Mouse (Mus musculus): ENCODE measurements around the gene Pcolce2. TPM values are rescaled to one million over a fixed set of nuclear protein-coding genes. Genes with fewer than 3 reads are reported as not detected.

Gene Pcolce2
- polyA plus RNA-seq, 1 experiment = 1.5 TPM

DNA sequence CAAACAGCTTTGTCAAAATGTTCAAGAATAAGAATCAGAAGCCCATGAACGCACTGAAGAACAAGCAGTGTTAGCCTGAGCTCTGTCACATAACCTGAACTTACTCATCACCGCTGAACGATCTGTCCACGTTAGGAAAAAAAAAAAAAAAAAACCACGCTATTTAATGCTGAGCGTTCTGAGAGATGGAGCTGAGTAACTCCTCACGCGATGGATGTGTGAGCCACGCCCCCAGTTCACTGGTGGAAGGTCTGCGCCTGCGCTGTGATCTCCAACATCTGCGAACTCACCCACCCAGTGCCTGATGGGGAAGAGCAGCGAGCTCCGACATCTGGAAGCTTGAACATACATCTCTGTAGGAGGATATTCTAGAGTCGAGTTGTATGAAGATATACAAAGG, 57.6 kb downstream of the Pcolce2 start:
- no peak overlapping the region for H3K4me3 ChIP-seq (ENCODE audit: insufficient read depth, low read length)
- TF ChIP-seq CTCF (IDR thresholded peaks at IDR 0.05; ENCODE audit: extremely low read depth, insufficient read depth, low read length) (no peak), POLR2A (IDR thresholded peaks at IDR 0.05; ENCODE audit: extremely low read depth, insufficient read depth, low read length) (no peak)

GRCm38 (mm10) chr9:95696581-95696980, 59.2 kb downstream of the Pcolce2 start:
- no peak for TF ChIP-seq POLR2A (IDR thresholded peaks at IDR 0.05; ENCODE audit: extremely low read depth, insufficient read depth, low read length)
- no peak for TF ChIP-seq CTCF (IDR thresholded peaks at IDR 0.05; ENCODE audit: extremely low read depth, insufficient read depth, low read length)
- no peak overlapping the region for H3K27ac ChIP-seq (ENCODE audit: insufficient read depth, low read length)
- H3K4me1 ChIP-seq (ENCODE audit: control insufficient read depth, insufficient read depth, low read length) = no peaks in the 10 kb centered on the region
- H3K4me3 ChIP-seq (ENCODE audit: insufficient read depth, low read length) = no peak overlapping the region

More for the DNA sequence above, 57.6 kb downstream of the Pcolce2 start:
- Histone ChIP-seq H3K27ac (ENCODE audit: insufficient read depth, low read length) (no peak overlapping the region), H3K4me1 (ENCODE audit: control insufficient read depth, insufficient read depth, low read length) (no peaks in the 10 kb centered on the region)

- Histone ChIP-seq H3K4me3 (ENCODE audit: insufficient read depth, low read length) (no peak overlapping the region), H3K27ac (ENCODE audit: insufficient read depth, low read length) (no peak overlapping the region), H3K4me1 (ENCODE audit: control insufficient read depth, insufficient read depth, low read length) (no peaks in the 10 kb centered on the region)
- TF ChIP-seq POLR2A (IDR thresholded peaks at IDR 0.05; ENCODE audit: extremely low read depth, insufficient read depth, low read length) (no peak), CTCF (IDR thresholded peaks at IDR 0.05; ENCODE audit: extremely low read depth, insufficient read depth, low read length) (peak; percentile 39; the same call in 1 of the 2 replicates)
Observed at GRCm38 (mm10) chr9:95697808-95698207, 60.4 kb downstream of the Pcolce2 start.

DNA sequence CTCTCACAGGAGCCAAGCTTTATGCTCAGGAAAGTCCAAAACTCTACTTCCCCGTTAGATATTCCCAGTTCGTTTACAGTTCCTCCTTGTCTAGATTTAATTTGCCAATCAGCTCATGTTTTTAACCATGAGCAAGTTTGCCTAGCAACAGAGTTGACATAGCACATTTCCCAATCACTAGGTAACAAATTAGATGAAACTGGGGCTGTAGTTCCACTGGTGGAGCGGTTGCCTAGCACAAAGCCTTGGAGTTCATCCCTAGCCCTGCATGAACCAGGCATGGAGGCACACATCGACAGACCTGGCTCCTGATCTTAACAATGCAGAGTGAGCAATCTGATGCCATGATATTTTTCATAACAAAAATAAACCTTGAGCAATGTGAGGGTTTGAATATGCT, 61.9 kb downstream of the Pcolce2 start:
- Histone ChIP-seq H3K4me3 (ENCODE audit: insufficient read depth, low read length) (no peak overlapping the region), H3K4me1 (ENCODE audit: control insufficient read depth, insufficient read depth, low read length) (peaks cover 2% of the 10 kb centered on the region; the same call in 1 of the 2 replicates), H3K27ac (ENCODE audit: insufficient read depth, low read length) (no peak overlapping the region)
- TF ChIP-seq POLR2A (IDR thresholded peaks at IDR 0.05; ENCODE audit: extremely low read depth, insufficient read depth, low read length) (no peak), CTCF (IDR thresholded peaks at IDR 0.05; ENCODE audit: extremely low read depth, insufficient read depth, low read length) (no peak)

GRCm38 (mm10) chr9:95704078-95704477, 66.7 kb downstream of the Pcolce2 start:
- TF ChIP-seq POLR2A (IDR thresholded peaks at IDR 0.05; ENCODE audit: extremely low read depth, insufficient read depth, low read length) = no peak
- no peak for TF ChIP-seq CTCF (IDR thresholded peaks at IDR 0.05; ENCODE audit: extremely low read depth, insufficient read depth, low read length)
- H3K4me3 ChIP-seq (ENCODE audit: insufficient read depth, low read length) = no peak overlapping the region
- no peak overlapping the region for H3K27ac ChIP-seq (ENCODE audit: insufficient read depth, low read length)
- H3K4me1 ChIP-seq (ENCODE audit: control insufficient read depth, insufficient read depth, low read length) = peaks cover 2% of the 10 kb centered on the region; the same call in 1 of the 2 replicates

- no peak for TF ChIP-seq POLR2A (IDR thresholded peaks at IDR 0.05; ENCODE audit: extremely low read depth, insufficient read depth, low read length)
- no peak for TF ChIP-seq CTCF (IDR thresholded peaks at IDR 0.05; ENCODE audit: extremely low read depth, insufficient read depth, low read length)
- H3K4me3 ChIP-seq (ENCODE audit: insufficient read depth, low read length) = no peak overlapping the region
- peaks cover 2% of the 10 kb centered on the region; the same call in 1 of the 2 replicates for H3K4me1 ChIP-seq (ENCODE audit: control insufficient read depth, insufficient read depth, low read length)
- no peak overlapping the region for H3K27ac ChIP-seq (ENCODE audit: insufficient read depth, low read length)
Observed at GRCm38 (mm10) chr9:95705371-95705770, 68.0 kb downstream of the Pcolce2 start.

GRCm38 (mm10) chr9:95708943-95709342, 71.5 kb downstream of the Pcolce2 start:
- peaks cover 2% of the 10 kb centered on the region; the same call in 1 of the 2 replicates for H3K4me1 ChIP-seq (ENCODE audit: control insufficient read depth, insufficient read depth, low read length)
- 0 out of 2 replicates have a peak, but pooled peaks have one; percentile 5 for TF ChIP-seq CTCF (IDR thresholded peaks at IDR 0.05; ENCODE audit: extremely low read depth, insufficient read depth, low read length)
- no peak for TF ChIP-seq POLR2A (IDR thresholded peaks at IDR 0.05; ENCODE audit: extremely low read depth, insufficient read depth, low read length)
- no peak overlapping the region for H3K4me3 ChIP-seq (ENCODE audit: insufficient read depth, low read length)
- no peak overlapping the region for H3K27ac ChIP-seq (ENCODE audit: insufficient read depth, low read length)

DNA sequence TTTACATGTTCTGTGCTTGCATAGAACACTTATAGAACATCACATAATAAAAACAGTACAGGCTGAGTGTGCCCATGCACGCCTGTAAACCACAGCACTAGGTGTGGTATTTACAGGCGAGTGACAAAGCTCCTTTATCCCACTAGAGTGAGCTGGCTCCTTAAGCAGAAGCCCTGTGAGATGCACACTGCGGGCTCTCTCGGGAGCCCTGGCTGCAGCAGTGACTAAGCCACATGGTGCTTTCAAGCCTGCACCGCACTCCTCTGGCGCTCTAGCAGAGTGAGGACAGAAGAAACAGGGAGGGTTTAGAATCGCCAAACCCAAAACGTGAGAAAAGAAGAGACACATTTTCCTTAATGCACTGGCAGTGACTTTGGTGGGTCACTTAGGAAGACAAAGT, 75.2 kb downstream of the Pcolce2 start:
- no peak for TF ChIP-seq CTCF (IDR thresholded peaks at IDR 0.05; ENCODE audit: extremely low read depth, insufficient read depth, low read length)
- no peak for TF ChIP-seq POLR2A (IDR thresholded peaks at IDR 0.05; ENCODE audit: extremely low read depth, insufficient read depth, low read length)
- Histone ChIP-seq H3K4me3 (ENCODE audit: insufficient read depth, low read length) (no peak overlapping the region), H3K4me1 (ENCODE audit: control insufficient read depth, insufficient read depth, low read length) (no peaks in the 10 kb centered on the region), H3K27ac (ENCODE audit: insufficient read depth, low read length) (no peak overlapping the region)

- Histone ChIP-seq H3K4me3 (ENCODE audit: insufficient read depth, low read length) (no peak overlapping the region), H3K27ac (ENCODE audit: insufficient read depth, low read length) (no peak overlapping the region), H3K4me1 (ENCODE audit: control insufficient read depth, insufficient read depth, low read length) (no peaks in the 10 kb centered on the region; the same call in 1 of the 2 replicates)
- TF ChIP-seq CTCF (IDR thresholded peaks at IDR 0.05; ENCODE audit: extremely low read depth, insufficient read depth, low read length) (peak; percentile 30; the same call in 1 of the 2 replicates), POLR2A (IDR thresholded peaks at IDR 0.05; ENCODE audit: extremely low read depth, insufficient read depth, low read length) (no peak)
Observed at GRCm38 (mm10) chr9:95736238-95736637, 98.8 kb downstream of the Pcolce2 start.

DNA sequence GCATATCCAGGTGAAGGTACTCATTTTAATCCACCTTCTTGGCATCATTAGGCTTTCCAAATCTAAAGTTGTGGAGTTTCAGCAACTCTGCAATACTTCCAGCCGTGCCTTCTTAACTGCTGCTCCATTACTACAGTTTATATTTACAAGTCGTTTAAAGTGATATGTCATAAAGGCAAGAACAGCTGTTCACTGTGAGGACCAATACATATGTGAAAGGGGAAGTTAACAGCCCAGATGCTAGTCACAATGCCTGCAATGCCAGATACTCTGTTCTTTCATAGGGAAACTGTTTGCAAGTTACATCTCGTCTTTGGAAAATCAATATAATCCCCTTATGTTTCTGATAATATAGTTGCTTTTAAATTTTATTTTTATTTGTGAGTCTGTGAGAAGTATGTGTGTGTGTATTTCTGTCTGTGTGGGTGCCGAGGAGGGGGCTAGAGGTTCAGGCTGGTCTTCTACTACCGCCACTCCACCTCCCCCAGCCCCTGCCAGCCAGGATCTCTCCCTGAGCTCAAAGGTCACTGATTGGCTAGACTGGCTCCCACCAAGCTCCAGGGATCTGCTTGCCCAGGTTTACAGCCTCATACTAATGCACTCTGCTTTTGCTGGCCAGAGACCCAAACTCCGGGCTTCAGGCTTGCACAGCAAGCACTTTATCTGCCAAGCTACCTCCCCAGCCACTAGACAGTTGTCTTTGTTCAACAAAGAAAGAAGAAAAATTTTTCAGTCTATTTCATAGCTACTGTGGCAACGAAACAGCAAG, 107.6 kb downstream of the Pcolce2 start:
- H3K27ac ChIP-seq (ENCODE audit: insufficient read depth, low read length) = no peak overlapping the region
- H3K4me1 ChIP-seq (ENCODE audit: control insufficient read depth, insufficient read depth, low read length) = peaks cover 2% of the 10 kb centered on the region; the same call in 1 of the 2 replicates
- H3K4me3 ChIP-seq (ENCODE audit: insufficient read depth, low read length) = no peak overlapping the region
- TF ChIP-seq CTCF (IDR thresholded peaks at IDR 0.05; ENCODE audit: extremely low read depth, insufficient read depth, low read length) = no peak
- no peak for TF ChIP-seq POLR2A (IDR thresholded peaks at IDR 0.05; ENCODE audit: extremely low read depth, insufficient read depth, low read length)

All from cortical plate, adult 2 months (tissue).